Mouse (Mus musculus) neural tube, embryonic 11.5 days (tissue): ENCODE measurements around the gene Mfsd14b. TPM values are rescaled to one million over a fixed set of nuclear protein-coding genes. Genes with fewer than 3 reads are reported as not detected.

ENCODE experiments used
- polyA plus RNA-seq: library from polyadenylated mRNA; unstranded; fragments of >200 nt; fragmentation: Nextera tagmentation; extraction: Ambion mirVana; gene quantifications from 2 replicates; pipeline ENCODE4 v1.2.1, GENCODE M21; 2014

The Mfsd14b gene
- polyA plus RNA-seq, 1 experiment from 2014 or later, result 43.0 TPM

Other genes with a start within 250 kb of the Mfsd14b start
- 0.11 TPM in 1 of 2 replicates, not detected in the other for gene Cntnap3, start 209.0 kb downstream of the Mfsd14b start, polyA plus RNA-seq
- gene Spata31, start 195.6 kb downstream of the Mfsd14b start, polyA plus RNA-seq, result not detected in 2 replicates
- gene Spata31d1c, start 79.9 kb downstream of the Mfsd14b start, polyA plus RNA-seq, result not detected in 2 replicates
- not detected in 2 replicates for gene Prss47, start 60.2 kb downstream of the Mfsd14b start, polyA plus RNA-seq
- gene Olfr465-ps1, start 25.1 kb upstream of the Mfsd14b start, polyA plus RNA-seq, result not detected in 2 replicates
- not detected in 2 replicates for gene Olfr466, start 37.3 kb upstream of the Mfsd14b start, polyA plus RNA-seq
- 0.08 TPM in 1 of 2 replicates, not detected in the other for gene Nlrp4f, start 93.0 kb upstream of the Mfsd14b start, polyA plus RNA-seq
- not detected in 2 replicates for gene Gm10775, start 146.6 kb upstream of the Mfsd14b start, polyA plus RNA-seq
- 18.0 and 20.1 TPM in 2 replicates for gene Zfp369, start 165.8 kb upstream of the Mfsd14b start, polyA plus RNA-seq